Mouse (Mus musculus): ENCODE results near the gene Rnf223. TPM values are rescaled to one million over a fixed set of nuclear protein-coding genes. Genes with fewer than 3 reads are reported as not detected.

Rnf223 gene
- polyA plus RNA-seq, 1 experiment from 2014 or later = 0.24 TPM

- Histone ChIP-seq H3K27ac (ENCODE audit: low read length) (no peak overlapping the region), H3K27me3 (ENCODE audit: control insufficient read depth, insufficient read depth, low read depth, low read length) (no peaks in the 10 kb centered on the region), H3K9ac (ENCODE audit: low read length) (no peak overlapping the region), H3K4me1 (replicated peaks; ENCODE audit: control insufficient read depth, insufficient read depth, low read length) (no peaks in the 10 kb centered on the region), H3K4me2 (ENCODE audit: low read depth, low read length) (no peak overlapping the region), H3K9me3 (ENCODE audit: control insufficient read depth, low read length) (no peaks in the 10 kb centered on the region), H3K36me3 (ENCODE audit: control insufficient read depth, insufficient read depth, low read length) (no peaks in the 10 kb centered on the region), H3K4me3 (ENCODE audit: low read length) (no peak overlapping the region)
- WGBS = 84% methylated on average over 1 of the region's 1 CpGs
- no peak for ATAC-seq (ENCODE audit: low read depth)
Observed at GRCm38 (mm10) chr4:156096191-156096590, 34.1 kb upstream of the Rnf223 start.

GRCm38 (mm10) chr4:156097770-156098366 is 32.4 kb upstream of the Rnf223 start:
- no peak overlapping the region for H3K4me3 ChIP-seq (ENCODE audit: low read length)
- no peaks in the 10 kb centered on the region for H3K27me3 ChIP-seq (ENCODE audit: control insufficient read depth, insufficient read depth, low read depth, low read length)
- H3K9me3 ChIP-seq (ENCODE audit: control insufficient read depth, low read length) = no peaks in the 10 kb centered on the region
- no peaks in the 10 kb centered on the region for H3K36me3 ChIP-seq (ENCODE audit: control insufficient read depth, insufficient read depth, low read length)
- no peak overlapping the region for H3K9ac ChIP-seq (ENCODE audit: low read length)
- H3K4me1 ChIP-seq (replicated peaks; ENCODE audit: control insufficient read depth, insufficient read depth, low read length) = no peaks in the 10 kb centered on the region
- H3K27ac ChIP-seq (ENCODE audit: low read length) = no peak overlapping the region
- ATAC-seq (ENCODE audit: low read depth) = no peak
- no peak overlapping the region for H3K4me2 ChIP-seq (ENCODE audit: low read depth, low read length)
- WGBS = 46% methylated on average over 9 of the region's 9 CpGs

- H3K4me3 ChIP-seq (ENCODE audit: low read length) = no peak overlapping the region
- 69% methylated on average over 6 of the region's 6 CpGs for WGBS
- no peak overlapping the region for H3K4me2 ChIP-seq (ENCODE audit: low read depth, low read length)
Observed at GRCm38 (mm10) chr4:156099427-156099826, 30.9 kb upstream of the Rnf223 start.

GRCm38 (mm10) chr4:156100501-156100900 is 29.8 kb upstream of the Rnf223 start:
- 54% methylated on average over 5 of the region's 5 CpGs for WGBS
- H3K27ac ChIP-seq (ENCODE audit: low read length) = no peak overlapping the region

More at GRCm38 (mm10) chr4:156099427-156099826, 30.9 kb upstream of the Rnf223 start:
- H3K36me3 ChIP-seq (ENCODE audit: control insufficient read depth, insufficient read depth, low read length) = no peaks in the 10 kb centered on the region
- no peak overlapping the region for H3K9ac ChIP-seq (ENCODE audit: low read length)
- no peak overlapping the region for H3K27ac ChIP-seq (ENCODE audit: low read length)
- H3K4me1 ChIP-seq (replicated peaks; ENCODE audit: control insufficient read depth, insufficient read depth, low read length) = no peaks in the 10 kb centered on the region
- ATAC-seq (ENCODE audit: low read depth) = no peak
- no peaks in the 10 kb centered on the region for H3K27me3 ChIP-seq (ENCODE audit: control insufficient read depth, insufficient read depth, low read depth, low read length)
- H3K9me3 ChIP-seq (ENCODE audit: control insufficient read depth, low read length) = no peaks in the 10 kb centered on the region

GRCm38 (mm10) chr4:156101481-156101903 is 28.8 kb upstream of the Rnf223 start:
- ATAC-seq (ENCODE audit: low read depth) = no peak
- Histone ChIP-seq H3K4me2 (ENCODE audit: low read depth, low read length) (no peak overlapping the region), H3K27me3 (ENCODE audit: control insufficient read depth, insufficient read depth, low read depth, low read length) (no peaks in the 10 kb centered on the region), H3K9ac (ENCODE audit: low read length) (no peak overlapping the region), H3K9me3 (ENCODE audit: control insufficient read depth, low read length) (no peaks in the 10 kb centered on the region), H3K4me3 (ENCODE audit: low read length) (no peak overlapping the region), H3K27ac (ENCODE audit: low read length) (no peak overlapping the region), H3K36me3 (ENCODE audit: control insufficient read depth, insufficient read depth, low read length) (no peaks in the 10 kb centered on the region), H3K4me1 (replicated peaks; ENCODE audit: control insufficient read depth, insufficient read depth, low read length) (no peaks in the 10 kb centered on the region)
- 42% methylated on average over 3 of the region's 3 CpGs for WGBS

More at GRCm38 (mm10) chr4:156100501-156100900, 29.8 kb upstream of the Rnf223 start:
- no peak overlapping the region for H3K4me2 ChIP-seq (ENCODE audit: low read depth, low read length)
- no peaks in the 10 kb centered on the region for H3K36me3 ChIP-seq (ENCODE audit: control insufficient read depth, insufficient read depth, low read length)
- H3K9me3 ChIP-seq (ENCODE audit: control insufficient read depth, low read length) = no peaks in the 10 kb centered on the region
- no peaks in the 10 kb centered on the region for H3K4me1 ChIP-seq (replicated peaks; ENCODE audit: control insufficient read depth, insufficient read depth, low read length)
- H3K27me3 ChIP-seq (ENCODE audit: control insufficient read depth, insufficient read depth, low read depth, low read length) = no peaks in the 10 kb centered on the region
- no peak overlapping the region for H3K4me3 ChIP-seq (ENCODE audit: low read length)
- ATAC-seq (ENCODE audit: low read depth) = no peak
- H3K9ac ChIP-seq (ENCODE audit: low read length) = no peak overlapping the region

GRCm38 (mm10) chr4:156103342-156103741 is 27.0 kb upstream of the Rnf223 start:
- H3K27me3 ChIP-seq (ENCODE audit: control insufficient read depth, insufficient read depth, low read depth, low read length) = no peaks in the 10 kb centered on the region
- no peak overlapping the region for H3K4me3 ChIP-seq (ENCODE audit: low read length)
- no peak for ATAC-seq (ENCODE audit: low read depth)
- no peak overlapping the region for H3K4me2 ChIP-seq (ENCODE audit: low read depth, low read length)
- H3K9ac ChIP-seq (ENCODE audit: low read length) = no peak overlapping the region
- no peak overlapping the region for H3K27ac ChIP-seq (ENCODE audit: low read length)
- H3K4me1 ChIP-seq (replicated peaks; ENCODE audit: control insufficient read depth, insufficient read depth, low read length) = no peaks in the 10 kb centered on the region
- H3K36me3 ChIP-seq (ENCODE audit: control insufficient read depth, insufficient read depth, low read length) = no peaks in the 10 kb centered on the region
- WGBS = 65% methylated on average over 4 of the region's 4 CpGs
- H3K9me3 ChIP-seq (ENCODE audit: control insufficient read depth, low read length) = no peaks in the 10 kb centered on the region

GRCm38 (mm10) chr4:156108606-156109546 is 21.4 kb upstream of the Rnf223 start:
- 20% methylated on average over 13 of the region's 13 CpGs for WGBS
- H3K27ac ChIP-seq (ENCODE audit: low read length) = peak overlapping the region; percentile 92
- H3K4me2 ChIP-seq (ENCODE audit: low read depth, low read length) = peak overlapping the region; percentile 53
- peak overlapping the region; percentile 74 for H3K9ac ChIP-seq (ENCODE audit: low read length)
- no peaks in the 10 kb centered on the region for H3K36me3 ChIP-seq (ENCODE audit: control insufficient read depth, insufficient read depth, low read length)
- H3K9me3 ChIP-seq (ENCODE audit: control insufficient read depth, low read length) = no peaks in the 10 kb centered on the region
- peak; percentile 66 for ATAC-seq (ENCODE audit: low read depth)
- no peaks in the 10 kb centered on the region for H3K27me3 ChIP-seq (ENCODE audit: control insufficient read depth, insufficient read depth, low read depth, low read length)
- peaks cover 3% of the 10 kb centered on the region; the same call in 1 of the 2 replicates for H3K4me1 ChIP-seq (replicated peaks; ENCODE audit: control insufficient read depth, insufficient read depth, low read length)
- peak overlapping the region; percentile 93 for H3K4me3 ChIP-seq (ENCODE audit: low read length)

- Histone ChIP-seq H3K27ac (ENCODE audit: low read length) (peak within 1 kb of the TSS; percentile 92), H3K9ac (ENCODE audit: low read length) (peak within 1 kb of the TSS; percentile 98), H3K4me2 (ENCODE audit: low read depth, low read length) (peak within 1 kb of the TSS; percentile 65), H3K27me3 (ENCODE audit: control insufficient read depth, insufficient read depth, low read depth, low read length) (no peaks in the 10 kb centered on the region), H3K4me3 (ENCODE audit: low read length) (peak within 1 kb of the TSS; percentile 93), H3K9me3 (ENCODE audit: control insufficient read depth, low read length) (no peaks in the 10 kb centered on the region), H3K36me3 (ENCODE audit: control insufficient read depth, insufficient read depth, low read length) (no peaks in the 10 kb centered on the region), H3K4me1 (replicated peaks; ENCODE audit: control insufficient read depth, insufficient read depth, low read length) (peaks cover 3% of the 10 kb centered on the region; the same call in 1 of the 2 replicates)
- ATAC-seq (ENCODE audit: low read depth) = peak; percentile 98
- WGBS = under 1% methylated on average over 60 of the region's 60 CpGs
Observed at GRCm38 (mm10) chr4:156109570-156110331, 20.6 kb upstream of the Rnf223 start, which contains the start of gene 9430015G10Rik. Gene 9430015G10Rik, plus strand, starts transcription at chr4:156109982.
